Mouse (Mus musculus): Measurements from ENCODE around the gene Lcor.

Lcor gene

GRCm38 (mm10) chr19:41482190-41482908 lies at the start of gene Lcor:
Gene Lcor (plus strand): TSS chr19:41482637.
- peak; percentile 86 to 88 for DNase-seq

GRCm38 (mm10) chr19:41435366-41435765 lies 47.1 kb upstream of the Lcor start:
- DNase-seq: no peak

- peak; percentile 9 to 16 for DNase-seq
Measured at GRCm38 (mm10) chr19:41436461-41436860, 46.0 kb upstream of the Lcor start.

DNA sequence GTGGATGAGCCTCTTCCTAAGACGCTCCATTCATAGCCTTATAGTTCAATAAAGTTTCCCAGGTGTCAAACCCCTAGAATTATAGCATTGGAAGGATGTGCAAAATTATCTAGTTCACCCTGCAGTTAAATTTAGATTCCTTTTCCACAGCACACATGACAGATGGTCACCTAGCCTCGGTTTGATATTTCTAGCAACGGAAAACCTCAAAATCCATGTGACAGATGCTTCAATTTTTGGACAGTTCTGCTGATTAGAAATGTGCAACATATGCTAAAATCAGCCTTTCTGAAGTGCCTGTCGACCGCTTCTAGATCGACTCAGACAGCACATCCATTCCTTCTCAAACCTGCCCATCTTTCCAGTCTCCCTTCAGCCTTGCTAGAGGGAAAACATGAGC lies 43.5 kb upstream of the Lcor start:
- DNase-seq: no peak

- DNase-seq: no peak
Measured at GRCm38 (mm10) chr19:41441446-41441845, 41.0 kb upstream of the Lcor start.

DNA sequence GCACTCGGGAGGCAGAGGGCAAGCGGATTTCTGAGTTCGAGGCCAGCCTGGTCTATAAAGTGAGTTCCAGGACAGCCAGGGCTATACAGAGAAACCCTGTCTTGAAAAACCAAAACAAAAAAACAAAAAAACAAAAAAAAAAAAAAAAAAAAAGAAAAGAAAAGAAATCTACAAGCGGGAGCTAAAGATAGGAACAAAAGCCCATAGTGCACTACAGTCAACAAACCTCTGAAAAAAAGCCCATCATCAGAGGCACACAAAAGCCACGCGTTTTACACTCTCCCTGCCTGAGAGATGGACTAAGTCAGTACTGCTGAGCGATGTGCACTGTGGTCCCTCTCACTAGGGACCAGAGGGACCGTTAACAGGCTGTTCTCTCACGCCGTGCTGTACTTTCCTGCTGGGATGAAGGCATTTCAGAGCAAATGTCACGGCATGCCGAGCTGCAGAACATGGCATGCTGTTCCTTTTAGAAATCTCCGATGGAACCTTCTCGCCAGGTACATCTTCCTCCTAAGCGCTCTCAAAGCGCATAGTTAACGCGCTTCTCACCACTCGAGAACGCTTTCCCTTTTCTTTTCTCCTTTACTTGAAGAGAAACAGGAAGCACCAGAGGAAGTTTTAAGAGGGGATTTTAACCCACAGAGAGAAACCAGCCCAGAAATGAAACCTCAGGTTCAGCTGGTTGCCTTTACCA lies 40.4 kb upstream of the Lcor start:
- DNase-seq: peak in 1 of 2 experiments; percentile 2

DNA sequence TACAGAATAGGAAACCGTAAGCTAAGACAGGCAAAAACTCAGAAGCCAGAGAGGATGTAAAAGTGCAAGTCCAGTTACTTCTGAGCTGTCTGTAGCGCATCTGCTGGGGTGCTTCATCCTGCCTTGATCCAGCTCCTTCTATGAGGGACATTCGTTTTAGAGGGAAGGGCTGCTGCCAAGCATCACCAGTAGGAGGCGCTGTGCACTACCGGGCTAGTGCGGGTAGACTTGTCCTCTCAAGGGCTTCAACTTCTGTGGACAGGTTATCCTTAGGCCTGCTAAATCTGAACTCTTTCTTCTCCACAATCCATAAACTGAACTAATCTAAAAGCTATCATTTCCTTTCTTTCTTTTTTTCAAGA lies 39.8 kb upstream of the Lcor start:
- DNase-seq: peak; percentile 60 to 64

DNA sequence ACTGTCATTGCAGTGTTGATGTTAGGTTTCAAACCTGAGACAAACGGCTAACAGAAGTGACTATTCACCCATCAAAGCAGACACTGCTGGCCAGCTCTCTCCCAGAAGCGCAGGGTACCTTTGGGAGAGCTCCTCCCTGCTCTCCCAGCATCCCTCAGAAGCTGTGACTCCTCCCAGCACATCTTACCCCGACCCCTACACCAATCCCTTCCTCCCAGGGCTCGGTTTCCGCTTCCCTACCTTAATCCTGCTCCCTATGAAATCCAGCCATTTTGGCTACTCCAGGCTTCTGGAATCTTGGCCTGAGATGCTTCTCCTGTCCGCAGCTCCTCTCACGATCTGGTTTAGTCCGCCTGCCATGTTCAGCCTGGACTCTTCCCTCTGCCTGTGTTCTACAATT lies 37.9 kb upstream of the Lcor start:
- DNase-seq: no peak

GRCm38 (mm10) chr19:41445013-41445610 lies 37.3 kb upstream of the Lcor start:
- no peak for DNase-seq

DNA sequence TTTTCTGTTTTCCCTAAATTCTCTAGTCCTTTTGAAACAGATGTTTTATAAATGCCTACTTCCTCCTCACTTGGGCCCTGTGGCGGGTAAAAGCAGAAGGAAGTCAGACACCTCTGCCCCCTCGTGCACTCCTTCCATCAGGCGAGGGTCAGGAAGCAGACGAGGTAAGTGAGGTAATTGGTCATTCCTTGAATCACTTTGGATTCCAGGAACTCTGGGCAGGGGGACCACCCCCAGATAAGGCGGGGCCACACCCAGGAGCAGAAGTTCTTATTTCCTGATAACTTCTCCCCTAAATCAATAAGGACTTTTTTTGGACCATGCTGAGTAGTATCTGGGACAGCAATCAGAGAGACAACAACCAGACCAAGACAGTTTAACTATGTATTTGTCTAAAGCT lies 36.7 kb upstream of the Lcor start:
- DNase-seq: no peak

DNA sequence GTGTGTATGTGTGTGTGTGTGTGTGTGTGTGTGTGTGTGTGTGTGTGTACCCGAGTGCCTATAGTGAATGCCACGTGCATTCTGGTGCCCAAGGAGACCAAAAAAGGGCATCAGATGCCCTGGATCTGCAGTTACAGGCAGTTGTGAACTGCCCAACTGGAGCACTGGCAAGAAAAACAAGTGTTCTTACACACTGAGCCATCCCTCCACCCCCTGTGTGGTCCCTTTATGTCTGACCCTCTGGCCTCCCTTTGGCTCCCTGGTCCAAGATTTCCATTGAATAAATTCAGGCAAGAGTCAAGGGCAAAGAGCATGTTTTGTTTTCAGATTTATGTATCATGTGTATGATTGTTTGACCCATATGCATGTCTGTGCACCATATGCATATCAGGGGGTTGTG lies 35.3 kb upstream of the Lcor start:
- no peak for DNase-seq

- DNase-seq: no peak
Measured at GRCm38 (mm10) chr19:41447760-41448159, 34.7 kb upstream of the Lcor start.

DNA sequence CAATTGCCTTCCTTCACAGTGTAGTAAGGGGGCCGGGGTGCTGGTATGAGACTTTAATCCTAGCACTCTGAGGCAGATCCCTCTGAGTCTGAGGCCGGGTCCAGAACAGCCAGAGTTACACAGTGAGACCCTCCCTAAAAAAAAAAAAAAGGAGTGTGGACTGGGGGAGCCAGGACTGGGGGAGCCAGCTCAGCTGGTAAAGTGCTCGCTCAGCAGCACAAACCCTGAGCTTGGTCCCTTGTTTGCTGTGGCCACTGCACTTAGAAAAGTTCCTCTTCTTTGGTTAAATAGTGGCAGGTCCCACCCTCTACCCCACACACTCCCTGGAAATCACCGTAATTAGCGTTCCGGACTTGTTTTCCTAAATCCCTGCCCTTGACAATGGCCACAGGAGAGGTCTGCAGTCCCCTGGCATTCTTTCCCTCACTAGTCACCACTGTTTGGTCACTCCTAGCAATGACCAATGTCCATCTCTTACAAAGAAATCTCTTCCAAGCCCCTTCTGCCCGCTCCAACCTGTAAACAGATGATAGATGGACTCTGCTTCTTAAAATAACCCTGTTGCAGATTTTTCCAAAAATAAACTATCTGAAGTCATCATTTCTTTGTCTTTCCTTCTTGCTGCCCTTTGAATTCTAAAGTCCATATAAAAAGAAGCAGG lies 32.9 kb upstream of the Lcor start:
- no peak for DNase-seq

GRCm38 (mm10) chr19:41452166-41452565 lies 30.3 kb upstream of the Lcor start:
- DNase-seq: no peak

DNA sequence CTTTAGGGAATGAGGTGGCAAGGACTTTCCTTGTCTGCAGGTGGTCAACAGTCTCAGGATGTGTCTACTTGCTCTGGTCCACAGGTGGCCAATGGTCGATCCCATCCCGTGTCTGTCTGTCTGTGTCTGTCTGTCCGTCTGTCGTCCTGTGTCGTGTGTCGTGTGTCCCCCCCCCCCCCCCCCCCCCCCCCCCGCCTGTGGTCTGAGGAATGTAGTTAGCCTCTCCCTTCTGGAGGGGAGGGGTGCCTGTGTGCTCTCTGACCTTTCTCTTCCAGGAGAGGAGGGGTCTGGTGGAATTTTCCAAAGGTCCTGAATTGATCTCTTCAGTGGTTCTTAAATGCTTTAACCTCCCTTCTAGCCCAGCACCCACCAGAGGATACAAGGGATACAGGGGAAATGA lies 27.8 kb upstream of the Lcor start:
- DNase-seq: no peak

DNA sequence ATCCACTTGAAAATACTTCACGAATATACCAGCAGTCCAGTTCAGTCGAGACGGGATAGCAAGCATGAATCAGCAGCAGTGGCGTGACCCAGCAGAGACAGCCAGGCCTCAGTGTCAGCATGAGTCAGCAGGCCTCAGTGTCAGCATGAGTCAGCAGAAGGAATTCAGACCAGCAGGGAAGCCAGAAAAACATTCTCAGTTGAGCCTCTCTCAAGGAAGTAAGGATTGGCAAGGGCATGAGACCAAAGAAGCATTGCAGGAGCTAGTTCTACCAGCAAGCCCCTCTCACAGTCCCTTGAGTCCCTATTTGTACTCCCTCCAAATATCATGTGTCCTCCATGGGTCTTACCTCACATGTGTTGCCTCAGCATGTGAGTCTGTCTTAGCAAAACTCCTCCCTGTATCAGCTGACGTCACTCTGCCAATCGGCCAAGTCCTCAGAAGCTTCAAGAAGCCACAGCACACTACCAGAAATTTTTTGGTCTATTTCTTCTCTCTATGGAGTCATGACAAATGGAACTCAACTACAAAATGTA lies 27.3 kb upstream of the Lcor start:
- DNase-seq: no peak

DNA sequence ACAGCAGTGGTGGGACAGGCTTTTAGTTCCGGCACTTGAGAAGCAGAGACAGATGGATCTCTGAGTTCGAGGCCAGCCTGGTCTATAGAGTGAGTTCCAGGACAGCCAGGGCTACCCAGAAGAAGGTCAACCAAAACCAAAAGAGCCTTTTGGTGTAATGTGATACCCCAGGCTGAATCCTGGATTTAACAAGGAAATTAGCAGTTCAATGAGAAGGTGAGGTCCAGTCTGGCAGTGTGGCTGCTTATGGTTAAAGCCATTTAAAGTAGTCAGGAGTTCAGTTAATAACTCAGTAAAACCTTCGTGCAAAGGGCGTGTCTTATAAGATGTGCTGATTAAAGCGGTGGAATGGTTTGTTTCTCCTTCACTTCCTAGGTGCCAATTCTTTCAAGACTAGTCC lies 25.3 kb upstream of the Lcor start:
- no peak for DNase-seq

- no peak for DNase-seq
Measured at GRCm38 (mm10) chr19:41462166-41462735, 20.2 kb upstream of the Lcor start.

DNA sequence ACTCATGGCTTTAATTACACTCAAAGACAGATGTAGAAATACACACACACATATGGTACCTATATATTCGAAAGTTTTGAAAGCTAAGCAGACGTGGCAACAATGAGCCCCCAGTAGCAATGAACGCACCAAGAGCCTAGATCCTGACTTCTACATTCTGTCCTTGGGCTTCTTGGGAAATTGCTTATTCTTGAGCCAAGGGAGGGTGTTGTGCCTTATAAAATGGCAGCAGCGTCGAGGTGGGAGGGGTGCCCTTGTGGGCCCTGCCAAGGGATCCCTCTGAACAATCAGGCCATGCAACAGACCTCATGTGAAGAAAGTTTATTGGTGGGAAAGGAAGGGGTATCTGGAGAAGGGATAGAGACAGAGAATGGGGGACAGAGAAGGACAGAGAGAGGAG lies 18.6 kb upstream of the Lcor start:
- no peak for DNase-seq

GRCm38 (mm10) chr19:41466475-41466874 lies 16.0 kb upstream of the Lcor start:
- DNase-seq: no peak

GRCm38 (mm10) chr19:41473566-41474135 lies 8.8 kb upstream of the Lcor start:
- DNase-seq: no peak

- no peak for DNase-seq
Measured at GRCm38 (mm10) chr19:41474943-41475342, 7.5 kb upstream of the Lcor start.
